Mouse (Mus musculus) neural tube, embryonic 15.5 days (tissue): Measurements from ENCODE around the gene Tlr6. TPM values are rescaled to one million over a fixed set of nuclear protein-coding genes. Genes with fewer than 3 reads are reported as not detected.

ENCODE experiments used
- ATAC-seq: fragments of 200-750 bp; cut with Nextera tagmentation; 2 replicates; pipeline ENCODE4 v1.8.0; 2017; ENCODE audit warnings: mild to moderate bottlenecking, moderate TSS enrichment, moderate library complexity; ENCODE audit not compliant: low FRiP score
- H3K27ac ChIP-seq: fragments of 300-500 bp; sonication (generic); replicated peaks from 2 replicates; pipeline ENCODE4 v1.5.1; 2015; ENCODE audit warnings: mild to moderate bottlenecking, inconsistent platforms
- H3K27me3 ChIP-seq: fragments of 300-500 bp; sonication (generic); replicated peaks from 2 replicates; pipeline ENCODE4 v1.6.1; 2015; ENCODE audit warnings: inconsistent platforms
- H3K36me3 ChIP-seq: fragments of 300-500 bp; sonication (generic); 2 replicates; pipeline ENCODE4 v1.6.1; 2015; ENCODE audit warnings: inconsistent platforms
- H3K4me1 ChIP-seq: fragments of 300-500 bp; sonication (generic); 2 replicates; pipeline ENCODE4 v1.6.1; 2015; ENCODE audit warnings: inconsistent platforms
- H3K4me2 ChIP-seq: fragments of 300-500 bp; sonication (generic); 2 replicates; pipeline ENCODE4 v1.6.1; 2015; ENCODE audit warnings: inconsistent platforms, mild to moderate bottlenecking, moderate library complexity
- H3K4me3 ChIP-seq: fragments of 300-500 bp; sonication (generic); replicated peaks from 2 replicates; pipeline ENCODE4 v1.5.1; 2015; ENCODE audit warnings: mild to moderate bottlenecking, inconsistent platforms
- H3K9ac ChIP-seq: fragments of 300-500 bp; sonication (generic); replicated peaks from 2 replicates; pipeline ENCODE4 v1.6.1; 2015; ENCODE audit warnings: mild to moderate bottlenecking, inconsistent platforms
- H3K9me3 ChIP-seq: fragments of 300-500 bp; sonication (generic); replicated peaks from 2 replicates; pipeline ENCODE4 v1.6.1; 2016; ENCODE audit warnings: inconsistent platforms
- WGBS: fragments of 180-500 bp; shearing (Covaris S2); methylation state at CpG from one replicate; pipeline ENCODE4 v1.1.7; 2015; ENCODE audit warnings: mixed read lengths; 5-methylcytosine and 5-hydroxymethylcytosine counted together
- microRNA counts: library from miRNA; unstranded; fragments of <30 nt; microRNA quantifications from one replicate; lab custom pipeline; 2016
- microRNA-seq: library from miRNA; unstranded; fragments of <30 nt; microRNA quantifications from one replicate; pipeline ENCODE4, GENCODE M21; 2017
- polyA plus RNA-seq: library from polyadenylated mRNA; unstranded; fragments of >200 nt; fragmentation: Nextera tagmentation; extraction: Ambion mirVana; gene quantifications from 2 replicates; pipeline ENCODE4 v1.2.1, GENCODE M21; 2015

Tlr6 gene
- polyA plus RNA-seq, 1 experiment from 2014 or later = 0.26 TPM

- Histone ChIP-seq H3K9ac (no peak overlapping the region), H3K9me3 (no peaks in the 10 kb centered on the region; the same call in 1 of the 2 replicates), H3K27me3 (no peaks in the 10 kb centered on the region), H3K4me1 (no peaks in the 10 kb centered on the region), H3K36me3 (no peaks in the 10 kb centered on the region), H3K4me3 (no peak overlapping the region), H3K27ac (no peak overlapping the region), H3K4me2 (no peak overlapping the region)
- 92% methylated on average over 6 of the region's 6 CpGs for WGBS
- no peak for ATAC-seq
These were observed 41.0 kb downstream of the Tlr6 start for GRCm38 (mm10) chr5:64918616-64919597.

GRCm38 (mm10) chr5:64917721-64918120 lies 42.2 kb downstream of the Tlr6 start:
- no peak overlapping the region for H3K9ac ChIP-seq

GRCm38 (mm10) chr5:64917161-64917560 lies 42.7 kb downstream of the Tlr6 start:
- H3K27ac ChIP-seq = no peak overlapping the region
- WGBS = 98% methylated on average over 9 of the region's 9 CpGs
- H3K36me3 ChIP-seq = no peaks in the 10 kb centered on the region
- no peaks in the 10 kb centered on the region for H3K4me1 ChIP-seq
- H3K4me3 ChIP-seq = no peak overlapping the region
- no peak for ATAC-seq
- no peak overlapping the region for H3K9ac ChIP-seq
- no peaks in the 10 kb centered on the region for H3K27me3 ChIP-seq
- H3K4me2 ChIP-seq = no peak overlapping the region
- H3K9me3 ChIP-seq = no peaks in the 10 kb centered on the region; the same call in 1 of the 2 replicates

More at GRCm38 (mm10) chr5:64917721-64918120, 42.2 kb downstream of the Tlr6 start:
- Histone ChIP-seq H3K27me3 (no peaks in the 10 kb centered on the region), H3K27ac (no peak overlapping the region), H3K9me3 (no peaks in the 10 kb centered on the region; the same call in 1 of the 2 replicates), H3K4me3 (no peak overlapping the region), H3K4me2 (no peak overlapping the region), H3K36me3 (no peaks in the 10 kb centered on the region), H3K4me1 (no peaks in the 10 kb centered on the region)
- WGBS = 87% methylated on average over 11 of the region's 11 CpGs
- no peak for ATAC-seq

- H3K9me3 ChIP-seq = no peaks in the 10 kb centered on the region
- H3K27ac ChIP-seq = no peak overlapping the region
- H3K4me2 ChIP-seq = no peak overlapping the region
- no peak overlapping the region for H3K9ac ChIP-seq
- no peak for ATAC-seq
- no peaks in the 10 kb centered on the region for H3K27me3 ChIP-seq
- WGBS = 88% methylated on average over 6 of the region's 6 CpGs
- no peaks in the 10 kb centered on the region for H3K4me1 ChIP-seq
- H3K36me3 ChIP-seq = no peaks in the 10 kb centered on the region
- H3K4me3 ChIP-seq = no peak overlapping the region
These were observed 51.2 kb downstream of the Tlr6 start for GRCm38 (mm10) chr5:64908585-64909284.

GRCm38 (mm10) chr5:64907906-64908305 lies 52.0 kb downstream of the Tlr6 start:
- H3K4me2 ChIP-seq = no peak overlapping the region
- no peak for ATAC-seq
- 93% methylated on average over 5 of the region's 5 CpGs for WGBS

GRCm38 (mm10) chr5:64905516-64906271 lies 54.2 kb downstream of the Tlr6 start:
- H3K27ac ChIP-seq = no peak overlapping the region
- H3K9ac ChIP-seq = no peak overlapping the region
- no peak for ATAC-seq
- no peaks in the 10 kb centered on the region for H3K36me3 ChIP-seq
- 72% methylated on average over 14 of the region's 14 CpGs for WGBS
- H3K27me3 ChIP-seq = no peaks in the 10 kb centered on the region
- no peaks in the 10 kb centered on the region for H3K9me3 ChIP-seq
- no peak overlapping the region for H3K4me3 ChIP-seq
- H3K4me1 ChIP-seq = no peaks in the 10 kb centered on the region
- no peak overlapping the region for H3K4me2 ChIP-seq

More at GRCm38 (mm10) chr5:64907906-64908305, 52.0 kb downstream of the Tlr6 start:
- Histone ChIP-seq H3K9me3 (no peaks in the 10 kb centered on the region), H3K27me3 (no peaks in the 10 kb centered on the region), H3K27ac (no peak overlapping the region), H3K4me1 (no peaks in the 10 kb centered on the region), H3K9ac (no peak overlapping the region), H3K4me3 (no peak overlapping the region), H3K36me3 (no peaks in the 10 kb centered on the region)

MicroRNAs encoded within 50 kb of the gene (microRNA counts, 519-probe panel; counts per million panel counts)
- microRNA mmu-miR-574-3p (lab: Ali Mortazavi, UCI) (2,154 counts per million, percentile 48 among the panel's probes with 10 or more counts), microRNA mmu-miR-574-5p (lab: Ali Mortazavi, UCI) (1,716 counts per million, percentile 27 among the panel's probes with 10 or more counts)

Small RNAs within 50 kb of the gene (microRNA-seq; reads per million reads assigned to microRNA genes)
- 22.0 reads per million, percentile 32 among the genes with 10 or more reads in this experiment for gene Mir574

Other genes with a start within 250 kb of the Tlr6 start
- gene Klf3, start 156.7 kb downstream of the Tlr6 start, polyA plus RNA-seq = 16.6 and 32.0 TPM in 2 replicates
- gene Tlr1, start 26.5 kb downstream of the Tlr6 start, polyA plus RNA-seq = 0.52 and 1.00 TPM in 2 replicates
- gene Fam114a1, start 10.0 kb upstream of the Tlr6 start, polyA plus RNA-seq = 10.9 and 15.0 TPM in 2 replicates
- gene Tmem156, start 132.0 kb upstream of the Tlr6 start, polyA plus RNA-seq = 0.68 TPM in 1 of 2 replicates, not detected in the other
- gene Klhl5, start 147.4 kb upstream of the Tlr6 start, polyA plus RNA-seq = 50.2 and 52.0 TPM in 2 replicates
- 10.3 and 10.7 TPM in 2 replicates for gene Wdr19, start 239.6 kb upstream of the Tlr6 start, polyA plus RNA-seq